Mouse (Mus musculus) limb, embryonic 15.5 days (tissue): Measurements from ENCODE around the gene Nedd1. TPM values are rescaled to one million over a fixed set of nuclear protein-coding genes. Genes with fewer than 3 reads are reported as not detected.

Experiments used
- ATAC-seq: fragments of 200-750 bp; cut with Nextera tagmentation; 2 replicates; pipeline ENCODE4 v1.8.0; 2017; ENCODE audit warnings: low read depth, moderate TSS enrichment; ENCODE audit not compliant: insufficient number of reproducible peaks, low FRiP score, low TSS enrichment
- H3K27ac ChIP-seq: fragments of 300-500 bp; sonication (generic); 2 replicates; pipeline ENCODE4 v1.5.1; 2015; ENCODE audit warnings: moderate library complexity, mild to moderate bottlenecking, inconsistent platforms
- H3K27me3 ChIP-seq: fragments of 300-500 bp; sonication (generic); 2 replicates; pipeline ENCODE4 v1.6.1; 2015; ENCODE audit warnings: inconsistent platforms
- H3K36me3 ChIP-seq: fragments of 300-500 bp; sonication (generic); 2 replicates; pipeline ENCODE4 v1.6.1; 2015; ENCODE audit warnings: inconsistent platforms
- H3K4me1 ChIP-seq: fragments of 300-500 bp; sonication (generic); 2 replicates; pipeline ENCODE4 v1.6.1; 2015; ENCODE audit warnings: inconsistent platforms
- H3K4me2 ChIP-seq: fragments of 300-500 bp; sonication (generic); 2 replicates; pipeline ENCODE4 v1.6.1; 2015; ENCODE audit warnings: mild to moderate bottlenecking, inconsistent platforms
- H3K4me3 ChIP-seq: fragments of 300-500 bp; sonication (generic); 2 replicates; pipeline ENCODE4 v1.5.1; 2015; ENCODE audit warnings: mild to moderate bottlenecking, inconsistent platforms
- H3K9ac ChIP-seq: fragments of 300-500 bp; sonication (generic); 2 replicates; pipeline ENCODE4 v1.6.1; 2015; ENCODE audit warnings: inconsistent platforms
- H3K9me3 ChIP-seq: fragments of 300-500 bp; sonication (generic); 2 replicates; pipeline ENCODE4 v1.6.1; 2016; ENCODE audit warnings: inconsistent platforms
- WGBS: fragments of 180-500 bp; shearing (Covaris S2); methylation state at CpG from one replicate; pipeline ENCODE4 v1.1.7; 2015; 5-methylcytosine and 5-hydroxymethylcytosine counted together
- polyA plus RNA-seq: library from polyadenylated mRNA; unstranded; fragments of >200 nt; fragmentation: Nextera tagmentation; extraction: Ambion mirVana; gene quantifications from 2 replicates; pipeline ENCODE4 v1.2.1, GENCODE M21; 2015

Nedd1 gene
- polyA plus RNA-seq, result 35.8 and 38.4 TPM in 2 replicates

- peak within 1 kb of the TSS; percentile 91 for H3K27ac ChIP-seq
- H3K4me1 ChIP-seq, result peaks cover 3% of the 10 kb centered on the region; the same call in 1 of the 2 replicates
- ATAC-seq, result peak; percentile 91
- peak within 1 kb of the TSS; percentile 95 for H3K9ac ChIP-seq
- H3K27me3 ChIP-seq, result no peaks in the 10 kb centered on the region
- peaks cover 11% of the 10 kb centered on the region; the same call in 1 of the 2 replicates for H3K36me3 ChIP-seq
- under 1% methylated on average over 56 of the region's 57 CpGs for WGBS
- peak within 1 kb of the TSS; percentile 52 for H3K4me2 ChIP-seq
- H3K4me3 ChIP-seq, result peak within 1 kb of the TSS; percentile 95
- no peaks in the 10 kb centered on the region for H3K9me3 ChIP-seq
These were observed at the start of gene Nedd1 for GRCm38 (mm10) chr10:92721771-92722619. Nedd1 (minus strand) TSS chr10:92722420.

GRCm38 (mm10) chr10:92754359-92754758, 32.1 kb upstream of the Nedd1 start:
- no peak for ATAC-seq
- no peaks in the 10 kb centered on the region for H3K36me3 ChIP-seq
- no peak overlapping the region for H3K4me2 ChIP-seq
- H3K4me1 ChIP-seq, result no peaks in the 10 kb centered on the region
- 78% methylated on average over 5 of the region's 5 CpGs for WGBS
- no peaks in the 10 kb centered on the region for H3K27me3 ChIP-seq
- H3K9ac ChIP-seq, result no peak overlapping the region
- H3K9me3 ChIP-seq, result no peaks in the 10 kb centered on the region
- no peak overlapping the region for H3K4me3 ChIP-seq
- no peak overlapping the region for H3K27ac ChIP-seq

- WGBS, result 88% methylated on average over 3 of the region's 3 CpGs
These were observed 8.1 kb upstream of the Nedd1 start for GRCm38 (mm10) chr10:92730339-92730738.

GRCm38 (mm10) chr10:92728723-92729122, 6.5 kb upstream of the Nedd1 start:
- 73% methylated on average over 3 of the region's 3 CpGs for WGBS
- no peaks in the 10 kb centered on the region for H3K36me3 ChIP-seq
- no peaks in the 10 kb centered on the region for H3K4me1 ChIP-seq
- H3K9me3 ChIP-seq, result no peaks in the 10 kb centered on the region
- no peak for ATAC-seq
- H3K27ac ChIP-seq, result no peak overlapping the region
- no peak overlapping the region for H3K9ac ChIP-seq
- H3K4me3 ChIP-seq, result no peak overlapping the region
- H3K4me2 ChIP-seq, result no peak overlapping the region
- no peaks in the 10 kb centered on the region for H3K27me3 ChIP-seq

More at GRCm38 (mm10) chr10:92730339-92730738, 8.1 kb upstream of the Nedd1 start:
- Histone ChIP-seq H3K36me3 (no peaks in the 10 kb centered on the region), H3K4me3 (no peak overlapping the region), H3K27ac (no peak overlapping the region), H3K4me1 (no peaks in the 10 kb centered on the region), H3K4me2 (no peak overlapping the region), H3K9me3 (no peaks in the 10 kb centered on the region), H3K27me3 (no peaks in the 10 kb centered on the region), H3K9ac (no peak overlapping the region)
- no peak for ATAC-seq

GRCm38 (mm10) chr10:92722620-92722988, 384 bp upstream of the Nedd1 start:
- Histone ChIP-seq H3K27ac (peak overlapping the region; percentile 91), H3K9ac (peak overlapping the region; percentile 95), H3K9me3 (no peaks in the 10 kb centered on the region), H3K27me3 (no peaks in the 10 kb centered on the region), H3K36me3 (peaks cover 6% of the 10 kb centered on the region; the same call in 1 of the 2 replicates), H3K4me2 (peak overlapping the region; percentile 52), H3K4me1 (peaks cover 3% of the 10 kb centered on the region; the same call in 1 of the 2 replicates), H3K4me3 (peak overlapping the region; percentile 95)
- ATAC-seq, result no peak
- WGBS, result 33% methylated on average over 5 of the region's 5 CpGs

GRCm38 (mm10) chr10:92699032-92699431, 23.2 kb downstream of the Nedd1 start:
- H3K9me3 ChIP-seq, result no peaks in the 10 kb centered on the region
- no peak for ATAC-seq
- no peaks in the 10 kb centered on the region for H3K4me1 ChIP-seq
- 66% methylated on average over 6 of the region's 6 CpGs for WGBS
- H3K36me3 ChIP-seq, result peaks cover 30% of the 10 kb centered on the region
- H3K27ac ChIP-seq, result no peak overlapping the region
- H3K4me2 ChIP-seq, result no peak overlapping the region
- H3K9ac ChIP-seq, result no peak overlapping the region
- H3K27me3 ChIP-seq, result no peaks in the 10 kb centered on the region
- no peak overlapping the region for H3K4me3 ChIP-seq

- Histone ChIP-seq H3K4me1 (no peaks in the 10 kb centered on the region), H3K36me3 (no peaks in the 10 kb centered on the region), H3K4me3 (no peak overlapping the region), H3K27me3 (no peaks in the 10 kb centered on the region), H3K27ac (no peak overlapping the region), H3K9me3 (no peaks in the 10 kb centered on the region), H3K4me2 (no peak overlapping the region), H3K9ac (no peak overlapping the region)
- ATAC-seq, result no peak
- WGBS, result 67% methylated on average over 4 of the region's 4 CpGs
These were observed 47.2 kb downstream of the Nedd1 start for GRCm38 (mm10) chr10:92675056-92675455.

GRCm38 (mm10) chr10:92671906-92672305, 50.3 kb downstream of the Nedd1 start:
- no peaks in the 10 kb centered on the region for H3K9me3 ChIP-seq
- H3K4me1 ChIP-seq, result no peaks in the 10 kb centered on the region
- no peak overlapping the region for H3K4me3 ChIP-seq
- no peak overlapping the region for H3K4me2 ChIP-seq
- no peak for ATAC-seq
- 91% methylated on average over 4 of the region's 4 CpGs for WGBS
- no peaks in the 10 kb centered on the region for H3K27me3 ChIP-seq
- H3K36me3 ChIP-seq, result no peaks in the 10 kb centered on the region
- H3K27ac ChIP-seq, result no peak overlapping the region
- H3K9ac ChIP-seq, result no peak overlapping the region

- Histone ChIP-seq H3K9me3 (no peaks in the 10 kb centered on the region), H3K4me2 (no peak overlapping the region), H3K27me3 (no peaks in the 10 kb centered on the region), H3K4me1 (no peaks in the 10 kb centered on the region), H3K36me3 (no peaks in the 10 kb centered on the region), H3K4me3 (no peak overlapping the region), H3K9ac (no peak overlapping the region), H3K27ac (no peak overlapping the region)
- 87% methylated on average over 5 of the region's 5 CpGs for WGBS
- ATAC-seq, result no peak
These were observed 56.9 kb downstream of the Nedd1 start for GRCm38 (mm10) chr10:92665287-92665686.

GRCm38 (mm10) chr10:92653266-92653665, 69.0 kb downstream of the Nedd1 start:
- no peaks in the 10 kb centered on the region for H3K36me3 ChIP-seq
- H3K27me3 ChIP-seq, result no peaks in the 10 kb centered on the region
- H3K9ac ChIP-seq, result no peak overlapping the region
- no peak overlapping the region for H3K4me3 ChIP-seq
- no peaks in the 10 kb centered on the region for H3K4me1 ChIP-seq
- H3K27ac ChIP-seq, result no peak overlapping the region
- no peak overlapping the region for H3K4me2 ChIP-seq
- WGBS, result 72% methylated on average over 4 of the region's 4 CpGs
- no peak for ATAC-seq
- H3K9me3 ChIP-seq, result no peaks in the 10 kb centered on the region

- Histone ChIP-seq H3K9ac (no peak overlapping the region), H3K9me3 (no peaks in the 10 kb centered on the region), H3K4me2 (no peak overlapping the region), H3K36me3 (no peaks in the 10 kb centered on the region), H3K4me3 (no peak overlapping the region), H3K4me1 (no peaks in the 10 kb centered on the region), H3K27ac (no peak overlapping the region), H3K27me3 (no peaks in the 10 kb centered on the region)
- WGBS, result 23% methylated on average over 3 of the region's 3 CpGs
- no peak for ATAC-seq
These were observed 69.8 kb downstream of the Nedd1 start for GRCm38 (mm10) chr10:92652399-92652920.

GRCm38 (mm10) chr10:92651266-92651665, 71.0 kb downstream of the Nedd1 start:
- ATAC-seq, result no peak
- Histone ChIP-seq H3K27ac (no peak overlapping the region), H3K36me3 (no peaks in the 10 kb centered on the region), H3K4me2 (no peak overlapping the region), H3K4me1 (no peaks in the 10 kb centered on the region), H3K4me3 (no peak overlapping the region), H3K9ac (no peak overlapping the region), H3K9me3 (no peaks in the 10 kb centered on the region), H3K27me3 (no peaks in the 10 kb centered on the region)
- WGBS, result 81% methylated on average over 3 of the region's 3 CpGs
